Mouse (Mus musculus) liver, embryonic 14.5 days (tissue): Measurements from ENCODE around the gene Gm14147.
"Not testable (repeated sequence)": the region's sequence is repeated elsewhere in the genome, so short reads cannot be mapped to it uniquely, and the experiment has no call there.

ENCODE experiments used
- CTCF ChIP-seq: IDR thresholded peaks from 2 replicates; pipeline ENCODE4 v1.5.1; 2016; ENCODE audit warnings: antibody characterized with exemption, low read depth, control low read depth
- EP300 ChIP-seq: IDR thresholded peaks from 2 replicates; pipeline ENCODE4 v1.6.1; 2016; ENCODE audit warnings: antibody characterized with exemption, low read depth

- not testable (repeated sequence) for TF ChIP-seq CTCF, EP300
These were observed 5.8 kb upstream of the Gm14147 start, which contains the start of gene Gm14151 for GRCm38 (mm10) chr2:151092250-151092649.
